Mouse (Mus musculus) bone marrow, adult 2 months (tissue): ENCODE measurements at regions not wholly inside any gene's neighbourhood (a gene's known extent, or its start where the extent isn't known, plus 50 kb on each side); places are given as distances from the start of the nearest gene placed in this dataset.

Experiments
- CTCF ChIP-seq: fragments of 200-500 bp; IDR thresholded peaks from 2 replicates; pipeline ENCODE4 v1.5.1; 2011; ENCODE audit warnings: low read length, control low read depth; ENCODE audit not compliant: control insufficient read depth, insufficient read depth
- POLR2A ChIP-seq: fragments of 200-500 bp; IDR thresholded peaks from 2 replicates; pipeline ENCODE4 v1.6.1; 2011; ENCODE audit warnings: low read depth, mild to moderate bottlenecking, control low read depth, low read length, borderline replicate concordance; ENCODE audit not compliant: control insufficient read depth

DNA sequence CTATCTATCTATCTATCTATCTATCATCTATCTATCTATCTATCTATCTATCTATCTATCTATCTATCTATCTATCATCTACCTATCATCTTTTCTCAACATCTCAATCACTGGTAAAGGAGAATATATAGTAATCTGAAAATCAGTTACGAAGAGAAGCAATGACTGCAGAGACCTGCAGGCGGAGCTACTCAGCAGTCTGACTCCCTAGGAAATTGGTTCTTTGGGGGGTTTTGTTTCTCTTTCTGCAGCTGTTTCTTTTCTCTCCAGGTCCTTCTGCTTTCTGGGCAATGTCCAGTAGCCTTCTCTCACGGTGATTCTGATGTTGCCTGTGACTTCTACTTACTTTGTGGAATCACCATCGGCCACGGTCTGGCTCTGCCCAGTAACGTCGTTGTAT lies 73.6 kb upstream of the Shisa3 start:
- TF ChIP-seq POLR2A (no peak), CTCF (no peak)
